Mouse (Mus musculus) cerebral cortex, adult 2 months (tissue): ENCODE results near the gene Tomm70a.

ENCODE experiments used
- WGBS: fragments of 180-500 bp; shearing (Covaris S2); methylation state at CpG from one replicate; pipeline ENCODE4 v1.1.7; 2018; 5-methylcytosine and 5-hydroxymethylcytosine counted together

Gene Tomm70a

DNA sequence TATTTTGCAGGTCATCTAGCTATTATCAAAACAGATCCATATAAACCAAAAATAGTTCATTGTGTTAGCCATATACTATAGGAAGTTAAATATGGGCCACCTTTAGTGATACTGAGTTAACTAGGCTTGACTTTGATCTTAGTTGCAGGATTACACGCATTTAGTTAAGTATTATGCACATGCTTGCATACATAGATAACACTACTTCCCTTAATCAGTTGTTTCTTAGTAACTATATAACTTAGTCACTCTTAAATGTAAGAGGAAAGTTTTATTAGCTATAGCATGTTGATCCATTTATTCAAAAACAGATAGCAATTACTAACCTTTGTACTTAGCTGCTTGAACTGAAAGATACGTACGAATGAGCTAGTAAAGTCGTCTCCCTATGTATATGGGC, 29.9 kb downstream of the Tomm70a start:
- WGBS, result 97% methylated on average over 4 of the region's 4 CpGs

- 89% methylated on average over 4 of the region's 4 CpGs for WGBS
Observed at GRCm38 (mm10) chr16:57157076-57157475, 35.6 kb downstream of the Tomm70a start.

DNA sequence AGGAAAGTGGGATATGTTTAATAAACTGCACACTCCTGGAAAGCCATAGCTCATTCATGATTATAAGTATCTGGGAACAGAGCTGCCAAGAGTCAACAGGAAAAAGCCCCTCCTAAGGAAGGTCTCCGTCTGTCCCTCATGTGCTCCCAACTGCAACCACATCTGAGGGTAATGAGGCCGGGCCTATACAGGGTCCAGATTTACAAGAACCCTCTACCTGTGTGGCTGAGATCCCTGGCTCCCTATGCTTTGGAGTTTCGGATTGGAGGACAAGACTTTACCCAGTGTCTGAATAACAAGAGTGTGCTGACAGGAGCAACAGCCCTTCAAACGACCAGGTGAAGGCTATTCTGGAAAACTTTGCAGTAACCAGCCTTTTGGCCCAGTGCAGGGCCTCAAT, 36.2 kb downstream of the Tomm70a start:
- 79% methylated on average over 4 of the region's 4 CpGs for WGBS

DNA sequence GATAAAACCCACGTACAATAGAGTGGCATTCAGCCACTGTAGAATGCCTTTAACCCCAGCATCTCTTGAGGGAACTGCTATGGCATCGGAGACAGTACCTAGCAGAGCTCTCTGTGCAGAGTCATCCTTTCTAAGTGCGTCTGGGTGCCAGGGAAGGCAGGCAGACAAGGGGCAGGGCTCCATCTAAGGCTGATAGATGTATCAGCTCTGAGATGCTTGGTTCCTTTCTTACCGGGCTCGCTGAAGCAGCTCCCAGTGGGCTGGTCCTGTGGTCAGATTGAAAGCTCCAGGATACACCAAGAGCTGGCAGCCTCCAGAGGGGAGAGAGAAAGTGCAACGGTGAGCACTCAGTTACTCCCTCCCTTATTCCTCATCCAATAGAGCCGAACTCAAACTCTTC, 38.3 kb downstream of the Tomm70a start:
- WGBS, result 53% methylated on average over 7 of the region's 7 CpGs

GRCm38 (mm10) chr16:57162841-57163240, 41.3 kb downstream of the Tomm70a start:
- 89% methylated on average over 5 of the region's 5 CpGs for WGBS

DNA sequence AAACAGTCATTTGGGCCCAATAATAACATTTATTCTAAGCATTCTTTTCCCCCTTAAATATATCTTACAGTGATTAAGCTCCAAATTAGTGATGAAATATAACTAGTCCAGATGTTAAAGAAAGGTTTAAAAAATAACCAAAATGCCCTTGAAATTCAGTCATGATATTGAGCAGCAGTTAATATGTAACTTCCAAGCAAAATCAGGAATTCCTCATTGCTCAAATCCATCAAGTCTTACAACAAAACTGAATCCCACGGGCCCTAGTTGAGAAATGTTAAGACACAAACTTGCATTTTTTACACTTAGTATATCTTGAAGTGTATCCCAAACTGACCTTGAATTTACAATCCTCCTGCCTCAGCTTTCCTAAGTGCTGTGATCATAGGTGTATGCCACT, 42.2 kb downstream of the Tomm70a start:
- 92% methylated on average over 1 of the region's 1 CpGs for WGBS

DNA sequence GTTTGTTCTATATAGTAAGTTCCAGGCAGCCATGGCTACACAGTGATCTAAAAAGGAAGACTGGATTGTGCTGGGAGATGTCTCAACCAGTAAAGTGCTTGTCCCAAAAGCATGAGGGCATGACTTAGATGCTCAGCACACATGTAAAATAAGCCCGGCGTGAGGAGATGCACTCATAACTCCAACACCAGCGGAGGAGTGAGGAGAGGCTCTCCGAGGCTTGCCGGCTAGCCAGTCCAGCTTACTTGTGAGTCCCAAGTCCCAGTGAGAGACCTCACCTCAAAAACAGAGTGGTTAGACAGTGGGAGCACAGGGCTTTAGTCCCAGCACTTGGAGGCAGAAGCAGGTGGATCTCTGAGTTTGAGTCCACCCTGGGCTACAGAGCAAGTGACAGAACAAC, 43.7 kb downstream of the Tomm70a start:
- 96% methylated on average over 5 of the region's 5 CpGs for WGBS

- WGBS, result 80% methylated on average over 6 of the region's 6 CpGs
Observed at GRCm38 (mm10) chr16:57166086-57166485, 44.6 kb downstream of the Tomm70a start.

GRCm38 (mm10) chr16:57166611-57167513, 45.4 kb downstream of the Tomm70a start, which contains the start of gene Nit2:
Nit2 (minus strand) TSS chr16:57167341.
- WGBS, result under 1% methylated on average over 58 of the region's 58 CpGs

DNA sequence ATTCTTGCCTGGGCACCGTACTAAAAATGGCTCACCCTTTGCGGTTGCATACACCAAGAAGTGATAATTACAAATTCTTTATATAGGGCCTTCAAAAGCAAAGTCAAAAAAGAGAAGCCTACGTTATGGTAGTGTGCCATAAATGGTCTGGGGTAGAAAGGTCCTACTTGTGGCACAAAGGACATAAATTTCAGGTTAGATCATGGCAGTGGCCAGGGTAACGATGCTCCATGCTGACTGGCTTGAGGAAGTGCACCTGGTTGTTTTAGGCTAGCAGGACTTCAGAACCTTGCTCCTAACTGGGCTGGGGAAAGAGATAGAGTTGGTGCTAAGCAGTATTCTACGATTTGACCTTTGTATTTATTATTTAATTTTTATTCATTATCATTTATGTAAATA, 46.0 kb downstream of the Tomm70a start:
- WGBS, result 21% methylated on average over 5 of the region's 5 CpGs

- whole genome bisulfite sequencing, result 78% methylated on average over 4 of the region's 4 CpGs
Observed at GRCm38 (mm10) chr16:57168236-57168635, 46.7 kb downstream of the Tomm70a start.

- 75% methylated on average over 8 of the region's 8 CpGs for WGBS
Observed at GRCm38 (mm10) chr16:57171161-57171560, 49.7 kb downstream of the Tomm70a start.

DNA sequence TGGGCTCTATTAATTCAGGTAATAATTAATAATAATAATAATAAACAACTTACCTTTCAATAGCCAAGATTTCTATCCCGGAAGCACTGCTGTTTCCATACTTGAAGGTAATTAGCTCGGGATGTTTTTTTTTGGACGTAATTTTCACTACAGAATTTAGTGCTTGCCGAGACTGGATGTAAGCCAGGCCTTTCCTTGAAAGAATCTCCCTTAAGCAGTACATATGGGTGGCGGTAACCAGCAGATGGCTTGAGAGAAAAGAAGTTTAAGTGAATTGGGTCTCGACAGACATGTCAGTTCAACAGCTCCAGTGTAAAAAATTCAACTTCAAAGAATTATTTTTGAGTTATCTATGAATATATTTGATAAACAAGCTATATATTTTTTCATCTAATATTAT, 50.1 kb downstream of the Tomm70a start:
- WGBS, result 45% methylated on average over 6 of the region's 6 CpGs

- WGBS, result 85% methylated on average over 2 of the region's 2 CpGs
Observed at GRCm38 (mm10) chr16:57175751-57176150, 54.2 kb downstream of the Tomm70a start.

DNA sequence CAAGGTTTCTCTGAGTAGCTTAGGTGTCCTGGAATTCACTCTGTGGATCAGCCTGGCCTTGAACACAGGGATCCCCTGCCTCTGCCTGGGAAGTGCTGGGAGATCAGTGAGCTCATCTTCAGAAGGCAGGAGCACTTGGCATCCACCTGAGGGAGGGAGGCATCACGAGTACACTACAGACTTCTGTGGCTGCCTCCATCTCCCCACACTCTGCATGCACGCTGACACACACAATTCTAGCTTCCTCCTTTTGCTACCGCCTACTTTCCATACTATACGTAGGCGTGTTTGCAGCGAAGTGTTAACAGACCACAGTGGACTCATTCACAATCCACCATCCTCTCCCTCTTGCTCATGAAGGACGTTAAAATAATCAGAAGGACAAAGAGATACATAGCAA, 54.8 kb downstream of the Tomm70a start:
- WGBS, result 48% methylated on average over 7 of the region's 7 CpGs

DNA sequence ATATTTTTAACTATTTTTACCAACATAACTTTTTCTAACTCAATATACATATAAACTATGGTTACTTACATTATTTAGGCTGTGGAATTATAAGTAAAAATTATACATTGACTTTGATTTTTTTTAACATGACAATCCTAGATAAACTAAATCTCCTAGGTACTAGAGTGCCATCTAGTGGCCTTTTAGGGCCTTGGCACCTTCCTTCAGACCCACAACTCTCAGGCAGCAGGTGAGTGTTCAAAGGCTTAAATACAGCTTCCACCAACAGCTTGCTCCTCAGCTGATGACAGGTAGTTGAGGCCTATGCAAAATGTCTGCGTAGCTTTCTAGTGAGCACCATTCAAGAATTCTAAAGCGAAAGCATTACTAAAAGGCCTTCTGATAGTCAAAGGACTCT, 55.8 kb downstream of the Tomm70a start:
- WGBS, result 62% methylated on average over 2 of the region's 2 CpGs

DNA sequence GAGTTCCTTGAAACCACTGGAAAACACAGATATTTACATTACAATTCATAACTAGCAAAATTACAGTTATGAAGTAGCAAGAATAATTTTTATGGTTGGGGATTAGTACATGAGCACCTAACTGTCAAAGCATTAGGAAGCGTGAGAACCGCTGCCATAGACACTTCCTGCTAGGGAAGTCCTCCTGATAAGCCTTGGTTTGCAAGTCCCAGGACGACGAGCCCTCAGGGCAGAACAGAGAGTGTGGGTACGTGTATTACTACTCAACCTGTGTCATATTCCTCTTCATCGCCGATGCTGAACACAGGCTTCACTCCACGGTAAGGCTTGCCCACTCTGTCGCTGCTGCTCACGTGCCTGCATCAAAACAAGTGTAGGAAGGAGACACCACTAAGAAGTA, 56.2 kb downstream of the Tomm70a start:
- 77% methylated on average over 10 of the region's 10 CpGs for WGBS

DNA sequence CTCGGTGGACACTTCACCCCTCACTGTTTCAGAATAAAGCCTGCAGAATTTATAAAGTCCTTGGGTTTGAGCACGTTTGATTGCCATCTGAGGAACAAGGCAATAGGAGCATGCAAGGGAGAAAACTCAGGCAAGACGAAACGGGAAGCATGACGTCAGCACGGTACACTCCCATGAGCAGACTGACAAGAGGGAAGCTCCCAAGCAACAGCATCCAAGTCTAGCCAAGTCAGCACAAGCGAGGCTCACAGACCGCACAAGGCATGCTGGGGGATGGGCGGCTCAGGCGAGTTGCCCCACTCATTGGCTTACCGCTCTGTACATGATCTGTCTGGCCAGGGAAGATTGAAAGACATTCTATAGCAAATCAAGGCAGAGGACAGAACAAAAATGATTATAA, 59.7 kb downstream of the Tomm70a start:
- 74% methylated on average over 11 of the region's 11 CpGs for WGBS

DNA sequence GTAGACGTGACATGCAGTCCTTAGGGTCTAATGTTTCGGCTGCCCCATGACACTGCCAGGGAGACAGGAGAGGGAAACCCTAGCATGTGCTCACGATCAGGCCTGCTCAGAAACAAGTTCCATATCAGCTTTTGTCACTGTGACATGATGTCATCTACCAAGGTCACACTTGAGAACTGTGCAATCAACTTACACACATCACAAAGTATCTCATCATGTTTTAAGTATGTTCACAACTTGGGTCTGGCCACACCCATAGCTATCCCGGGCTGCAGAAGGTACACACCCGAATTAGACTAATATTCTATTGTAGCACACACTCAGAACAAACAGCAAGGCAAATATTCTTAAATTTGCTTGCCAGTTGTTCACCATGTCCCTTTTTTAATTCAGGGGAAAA, 60.5 kb downstream of the Tomm70a start:
- WGBS, result 93% methylated on average over 5 of the region's 5 CpGs

- 86% methylated on average over 4 of the region's 4 CpGs for WGBS
Observed at GRCm38 (mm10) chr16:57186618-57187017, 65.1 kb downstream of the Tomm70a start.

DNA sequence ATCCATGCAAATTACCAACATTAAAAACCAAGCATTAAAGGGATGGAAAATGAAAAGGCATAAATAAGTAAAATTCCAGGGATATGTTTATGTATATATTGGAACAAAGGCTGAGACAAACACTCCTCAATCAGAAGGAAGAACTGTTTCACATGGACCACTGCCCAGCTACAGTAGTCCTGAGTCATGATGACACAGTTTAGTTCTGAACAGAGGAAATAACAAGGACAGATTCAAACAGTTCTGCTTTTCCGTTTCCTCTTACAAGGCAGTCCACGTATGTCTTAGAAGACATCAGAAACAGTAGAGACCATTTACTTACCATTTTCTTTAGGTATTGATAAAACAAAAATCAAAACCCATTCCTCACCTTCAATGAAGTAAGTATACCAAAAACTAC, 68.0 kb downstream of the Tomm70a start:
- WGBS, result 27% methylated on average over 2 of the region's 2 CpGs

DNA sequence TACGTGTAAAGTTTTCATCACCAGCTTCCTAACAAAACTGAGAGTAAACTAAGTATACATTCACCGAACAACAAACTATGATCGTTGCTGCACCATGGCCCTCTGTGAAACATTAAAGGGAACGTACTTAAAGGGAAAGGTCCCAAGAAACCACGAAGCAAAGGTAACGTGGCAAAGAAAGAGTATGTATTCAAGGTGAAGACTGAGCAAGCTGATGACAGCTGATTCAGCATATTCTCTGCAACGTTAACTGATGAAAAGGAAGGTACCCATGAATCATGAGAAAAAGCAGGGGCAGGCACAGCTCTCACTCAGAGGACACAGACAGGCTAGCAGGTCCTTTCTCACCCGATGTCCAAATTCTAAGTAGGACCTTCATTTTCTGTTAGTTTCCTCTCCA, 68.9 kb downstream of the Tomm70a start:
- 90% methylated on average over 8 of the region's 8 CpGs for WGBS

DNA sequence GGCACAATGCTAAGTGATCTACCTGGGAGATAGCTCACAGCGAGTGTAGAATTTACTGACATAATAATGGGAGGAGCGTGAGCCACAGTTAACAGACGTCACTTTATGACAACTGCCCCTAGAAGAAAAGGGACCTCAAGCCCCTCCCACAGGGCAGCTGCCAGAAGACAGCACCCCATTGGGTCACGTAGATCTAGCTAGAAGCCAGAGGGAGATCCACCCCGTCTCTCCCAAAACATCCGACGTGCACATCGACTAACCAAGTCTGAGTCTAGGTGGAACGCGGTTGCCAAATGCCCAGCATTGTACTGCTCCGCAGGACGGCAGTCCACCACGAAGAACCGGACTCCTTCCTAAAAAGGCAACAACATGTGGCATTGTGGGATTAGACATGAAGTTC, 69.7 kb downstream of the Tomm70a start:
- WGBS, result 92% methylated on average over 14 of the region's 14 CpGs

DNA sequence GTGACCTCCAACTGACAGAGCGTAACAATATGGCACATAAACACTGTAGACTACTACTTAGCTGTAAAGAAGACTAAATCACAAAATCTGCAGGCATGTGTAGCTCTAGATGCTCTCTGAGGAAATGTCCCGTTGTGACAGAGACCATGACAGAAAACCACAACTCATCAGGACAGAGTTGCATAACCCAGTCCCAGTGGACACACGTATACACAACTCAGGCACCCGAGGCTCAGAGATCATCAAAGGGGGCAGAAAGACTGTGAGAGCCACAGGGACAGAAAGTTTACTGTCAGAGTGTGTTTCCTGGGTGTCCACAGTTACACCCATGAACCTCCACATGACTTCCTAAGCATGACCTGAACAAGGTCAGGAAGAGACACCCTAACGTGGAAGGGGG, 75.1 kb downstream of the Tomm70a start:
- whole genome bisulfite sequencing, result 83% methylated on average over 5 of the region's 5 CpGs
